Mouse (Mus musculus) hindbrain, postnatal 0 days (tissue): ENCODE results near the gene Itpripl2. TPM values are rescaled to one million over a fixed set of nuclear protein-coding genes. Genes with fewer than 3 reads are reported as not detected.

Source experiments
- ATAC-seq: fragments of 200-750 bp; cut with Nextera tagmentation; 2 replicates; pipeline ENCODE4 v1.8.0; 2017; ENCODE audit warnings: mild to moderate bottlenecking, moderate TSS enrichment, moderate library complexity
- DNase-seq: peaks from one replicate; pipeline ENCODE4 v3.0.0-alpha.2; 2015; ENCODE audit warnings: low spot score
- H3K27ac ChIP-seq: fragments of 300-500 bp; sonication (generic); 2 replicates; pipeline ENCODE4 v1.5.1; 2014; ENCODE audit warnings: mild to moderate bottlenecking
- H3K27me3 ChIP-seq: fragments of 300-500 bp; sonication (generic); 2 replicates; pipeline ENCODE4 v1.6.1; 2014; ENCODE audit warnings: low read length, mixed read lengths; ENCODE audit not compliant: insufficient read depth
- H3K36me3 ChIP-seq: fragments of 300-500 bp; sonication (generic); 2 replicates; pipeline ENCODE4 v1.6.1; 2014; ENCODE audit warnings: low read length, mixed read lengths; ENCODE audit not compliant: insufficient read depth
- H3K4me1 ChIP-seq: fragments of 300-500 bp; sonication (generic); 2 replicates; pipeline ENCODE4 v1.6.1; 2014; ENCODE audit warnings: antibody characterized with exemption, low read length, mixed read lengths; ENCODE audit not compliant: insufficient read depth
- H3K4me2 ChIP-seq: fragments of 300-500 bp; sonication (generic); 2 replicates; pipeline ENCODE4 v1.6.1; 2014; ENCODE audit warnings: low read depth, mild to moderate bottlenecking, low read length, moderate library complexity, mixed read lengths
- H3K4me3 ChIP-seq: fragments of 300-500 bp; sonication (generic); 2 replicates; pipeline ENCODE4 v1.5.1; 2014; ENCODE audit warnings: low read length
- H3K9ac ChIP-seq: fragments of 300-500 bp; sonication (generic); replicated peaks from 2 replicates; pipeline ENCODE4 v1.6.1; 2014; ENCODE audit warnings: mild to moderate bottlenecking, low read length, moderate library complexity, mixed read lengths
- H3K9me3 ChIP-seq: fragments of 300-500 bp; sonication (generic); 2 replicates; pipeline ENCODE4 v1.6.1; 2016; ENCODE audit warnings: low read length, mixed read lengths
- CTCF ChIP-seq: IDR thresholded peaks from 2 replicates; pipeline ENCODE4 v1.5.1; 2016; ENCODE audit warnings: antibody characterized with exemption, control low read depth, low read depth
- WGBS: fragments of 180-500 bp; shearing (Covaris S2); extraction: QIAGEN DNeasy Blood & Tissue Kit; methylation state at CpG from one replicate; pipeline ENCODE4 v1.1.7; 2014; 5-methylcytosine and 5-hydroxymethylcytosine counted together
- polyA plus RNA-seq: library from polyadenylated mRNA; unstranded; fragments of >200 nt; fragmentation: Nextera tagmentation; extraction: Ambion mirVana; gene quantifications from 2 replicates; pipeline ENCODE4 v1.2.1, GENCODE M21; 2015
- total RNA-seq: library from RNA; depleted of rRNA; stranded (reverse); fragments of >200 nt; gene quantifications from 2 replicates; pipeline ENCODE4 v1.2.3, GENCODE M21; 2014

Gene Itpripl2
- total and polyA plus RNA-seq, 2 experiments from 2014 or later = 0.73 to 6.1 TPM

GRCm38 (mm10) chr7:118499784-118500435 lies 8.1 kb upstream of the Itpripl2 start:
- WGBS = 79% methylated on average over 7 of the region's 7 CpGs
- Histone ChIP-seq H3K4me3 (no peak overlapping the region), H3K36me3 (no peaks in the 10 kb centered on the region), H3K4me1 (no peaks in the 10 kb centered on the region), H3K9ac (no peak overlapping the region), H3K27me3 (no peaks in the 10 kb centered on the region), H3K9me3 (no peaks in the 10 kb centered on the region), H3K4me2 (no peak overlapping the region), H3K27ac (no peak overlapping the region)
- no peak for ATAC-seq
- TF ChIP-seq CTCF = no peak
- no peak for DNase-seq

- TF ChIP-seq CTCF = no peak
- no peaks in the 10 kb centered on the region for H3K4me1 ChIP-seq
- DNase-seq (no peak), ATAC-seq (no peak)
- H3K9ac ChIP-seq = no peak overlapping the region
- H3K27ac ChIP-seq = no peak overlapping the region
- 89% methylated on average over 12 of the region's 12 CpGs for WGBS
- no peaks in the 10 kb centered on the region for H3K36me3 ChIP-seq
- no peaks in the 10 kb centered on the region for H3K27me3 ChIP-seq
- no peak overlapping the region for H3K4me3 ChIP-seq
- H3K4me2 ChIP-seq = no peak overlapping the region
- H3K9me3 ChIP-seq = no peaks in the 10 kb centered on the region
Observed at GRCm38 (mm10) chr7:118498984-118499783, 7.4 kb upstream of the Itpripl2 start.

- H3K9me3 ChIP-seq = no peaks in the 10 kb centered on the region
- no peak for ATAC-seq
- no peak overlapping the region for H3K4me2 ChIP-seq
- H3K27ac ChIP-seq = no peak overlapping the region
- DNase-seq = no peak
- TF ChIP-seq CTCF = no peak
- H3K36me3 ChIP-seq = no peaks in the 10 kb centered on the region
- H3K4me1 ChIP-seq = peaks cover 3% of the 10 kb centered on the region; the same call in 1 of the 2 replicates
- H3K9ac ChIP-seq = no peak overlapping the region
- WGBS = 85% methylated on average over 4 of the region's 4 CpGs
- peaks cover 17% of the 10 kb centered on the region for H3K27me3 ChIP-seq
- no peak overlapping the region for H3K4me3 ChIP-seq
Observed at GRCm38 (mm10) chr7:118494892-118495579, 3.3 kb upstream of the Itpripl2 start.

GRCm38 (mm10) chr7:118493892-118494291 lies 2.1 kb upstream of the Itpripl2 start:
- Histone ChIP-seq H3K4me3 (no peak overlapping the region), H3K9me3 (no peaks in the 10 kb centered on the region), H3K27me3 (peaks cover 21% of the 10 kb centered on the region), H3K9ac (no peak overlapping the region), H3K4me2 (no peak overlapping the region), H3K36me3 (no peaks in the 10 kb centered on the region), H3K4me1 (peaks cover 3% of the 10 kb centered on the region; the same call in 1 of the 2 replicates), H3K27ac (no peak overlapping the region)
- no peak for TF ChIP-seq CTCF
- ATAC-seq = no peak
- DNase-seq = no peak
- WGBS = 88% methylated on average over 9 of the region's 9 CpGs

GRCm38 (mm10) chr7:118490666-118491430 lies 927 bp downstream of the Itpripl2 start:
- H3K9me3 ChIP-seq = no peaks in the 10 kb centered on the region
- H3K36me3 ChIP-seq = no peaks in the 10 kb centered on the region
- H3K4me3 ChIP-seq = peak overlapping the region; percentile 42
- H3K27ac ChIP-seq = peak overlapping the region; percentile 18; the same call in 1 of the 2 replicates
- ATAC-seq (peak; percentile 69), DNase-seq (peak; percentile 58)
- peak; percentile 31; the same call in 1 of the 2 replicates for TF ChIP-seq CTCF
- peaks cover 3% of the 10 kb centered on the region; the same call in 1 of the 2 replicates for H3K4me1 ChIP-seq
- peak overlapping the region; percentile 64 for H3K4me2 ChIP-seq
- peaks cover 21% of the 10 kb centered on the region for H3K27me3 ChIP-seq
- H3K9ac ChIP-seq = peak overlapping the region; percentile 52
- 2% methylated on average over 65 of the region's 67 CpGs for WGBS
